Mouse (Mus musculus): ENCODE measurements around the gene Pnpla2. TPM values are rescaled to one million over a fixed set of nuclear protein-coding genes. Genes with fewer than 3 reads are reported as not detected.
"Not testable (repeated sequence)": the region's sequence is repeated elsewhere in the genome, so short reads cannot be mapped to it uniquely, and the experiment has no call there.

The Pnpla2 gene
- polyA plus RNA-seq, 1 experiment from 2014 or later, result 17.8 TPM

DNA sequence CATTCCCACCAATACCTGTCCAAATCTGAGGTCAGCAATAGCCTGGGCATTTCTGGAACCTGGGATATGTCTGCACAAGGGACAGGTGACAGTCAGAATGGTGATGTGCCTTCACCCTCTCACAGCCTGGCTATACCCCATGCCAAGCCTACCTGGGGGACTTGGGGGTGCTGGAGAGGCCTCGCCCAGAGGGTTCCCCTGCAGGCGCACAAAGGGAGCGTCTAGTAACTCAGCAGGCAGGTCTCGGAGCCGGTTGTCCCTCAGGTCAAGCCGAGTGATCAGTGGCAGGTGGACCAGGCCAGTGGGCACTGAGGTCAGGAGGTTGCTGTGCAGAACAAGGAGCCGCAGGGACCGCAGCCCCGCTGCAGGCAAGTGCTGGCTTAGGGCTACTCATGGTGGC lies 13.5 kb upstream of the Pnpla2 start:
- Histone ChIP-seq H3K4me3 (peak overlapping the region; percentile 68; the same call in 1 of the 2 replicates), H3K27me3 (replicated peaks) (no peaks in the 10 kb centered on the region), H3K36me3 (peaks cover 52% of the 10 kb centered on the region), H3K9ac (peak overlapping the region; percentile 83; the same call in 1 of the 2 replicates), H3K27ac (no peak overlapping the region), H3K4me1 (peaks cover 70% of the 10 kb centered on the region), H3K4me2 (peak overlapping the region; percentile 90), H3K9me3 (replicated peaks) (no peaks in the 10 kb centered on the region)
- 93% methylated on average over 9 of the region's 9 CpGs for WGBS (ENCODE audit: insufficient replicate concordance)
- no peak for ATAC-seq

DNA sequence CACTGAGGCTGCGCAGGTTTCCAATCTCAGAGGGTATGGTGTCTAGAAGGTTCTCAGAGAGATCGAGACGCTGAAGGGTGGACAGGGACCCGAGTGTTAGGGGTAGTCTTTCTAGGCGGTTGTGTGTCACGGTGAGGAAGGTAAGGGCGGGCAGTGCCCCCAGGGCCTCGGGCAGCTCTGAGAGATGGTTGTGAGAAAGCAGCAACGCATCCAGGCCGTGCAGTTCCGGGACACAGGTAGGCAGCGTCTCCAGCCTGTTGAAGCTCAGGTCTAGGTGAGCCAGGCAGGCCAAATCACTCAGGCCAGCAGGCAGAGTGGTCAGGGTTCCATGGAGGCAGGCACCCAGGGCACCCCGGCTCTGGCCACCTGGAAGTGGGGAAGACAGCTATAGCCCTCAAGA lies 12.8 kb upstream of the Pnpla2 start:
- H3K4me1 ChIP-seq, result peaks cover 67% of the 10 kb centered on the region
- no peaks in the 10 kb centered on the region for H3K9me3 ChIP-seq (replicated peaks)
- H3K9ac ChIP-seq, result peak overlapping the region; percentile 83
- ATAC-seq, result no peak
- peak overlapping the region; percentile 68 for H3K4me3 ChIP-seq
- H3K4me2 ChIP-seq, result peak overlapping the region; percentile 90
- H3K36me3 ChIP-seq, result peaks cover 52% of the 10 kb centered on the region
- 0 out of 2 replicates have a peak overlapping the region, but pooled peaks have one; percentile 75 for H3K27ac ChIP-seq
- H3K27me3 ChIP-seq (replicated peaks), result no peaks in the 10 kb centered on the region
- 89% methylated on average over 13 of the region's 13 CpGs for whole genome bisulfite sequencing (ENCODE audit: insufficient replicate concordance)

DNA sequence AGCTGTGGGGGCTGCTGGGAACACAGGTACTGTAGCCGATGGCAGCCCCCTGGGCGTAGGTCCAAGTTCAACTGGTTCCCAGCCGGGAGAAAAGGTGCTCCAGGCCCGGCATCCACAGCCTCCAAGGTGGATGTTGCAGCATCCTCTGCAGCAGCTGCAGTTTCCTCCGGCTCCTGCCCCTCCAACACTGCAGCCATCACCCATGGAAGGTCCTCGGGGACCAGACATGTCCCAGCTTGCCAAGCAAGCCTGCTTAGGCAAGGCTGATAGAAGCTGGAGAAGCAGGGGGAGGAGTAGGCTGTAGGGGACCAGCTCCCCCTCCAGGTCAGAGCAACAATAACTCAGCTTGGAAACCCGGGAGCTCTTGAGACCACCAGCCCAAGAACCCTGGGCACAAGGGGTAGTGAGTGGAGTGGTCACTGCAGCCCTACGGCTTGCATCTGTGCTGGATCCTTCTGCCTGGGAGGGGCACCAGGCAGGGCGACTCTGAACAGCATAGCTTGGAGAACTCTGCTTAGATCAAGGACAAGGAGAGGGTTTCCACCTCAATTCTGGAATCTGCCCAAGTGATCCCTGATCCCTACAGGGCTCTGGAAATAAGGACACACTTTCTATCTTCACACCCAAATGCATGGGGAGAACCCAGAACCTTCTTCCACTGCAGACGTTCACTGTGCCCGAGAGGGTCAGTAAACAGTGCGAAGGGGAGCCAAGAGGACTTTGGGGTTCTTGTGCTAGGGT lies 11.7 kb upstream of the Pnpla2 start:
- H3K9ac ChIP-seq, result peak overlapping the region; percentile 83
- H3K4me1 ChIP-seq, result peaks cover 57% of the 10 kb centered on the region
- peaks cover 49% of the 10 kb centered on the region for H3K36me3 ChIP-seq
- H3K27me3 ChIP-seq (replicated peaks), result no peaks in the 10 kb centered on the region
- H3K4me2 ChIP-seq, result peak overlapping the region; percentile 90
- peak; percentile 23 for ATAC-seq
- no peaks in the 10 kb centered on the region for H3K9me3 ChIP-seq (replicated peaks)
- WGBS (ENCODE audit: insufficient replicate concordance), result 26% methylated on average over 12 of the region's 12 CpGs
- H3K4me3 ChIP-seq, result peak overlapping the region; percentile 68
- H3K27ac ChIP-seq, result peak overlapping the region; percentile 75

DNA sequence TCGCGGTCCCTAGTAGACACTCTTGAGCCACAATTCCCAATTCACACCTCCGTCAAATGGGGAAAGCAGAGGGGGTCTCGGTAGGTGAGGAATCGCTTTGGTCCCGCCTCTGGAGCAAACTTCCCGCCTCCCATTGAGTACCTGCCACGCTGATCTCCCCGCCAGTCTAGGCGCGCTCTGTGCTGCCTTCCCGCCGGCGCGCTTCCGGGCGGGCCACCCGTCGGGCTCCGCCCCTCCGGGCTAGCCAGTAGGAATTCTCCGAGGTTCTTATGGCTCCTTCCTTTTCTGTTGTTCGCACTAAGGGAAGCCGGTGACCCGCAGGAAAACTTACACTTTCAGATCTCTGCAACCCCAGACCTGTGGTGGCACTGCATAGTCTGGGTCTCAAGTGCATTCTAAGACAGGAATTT lies 11.2 kb upstream of the Pnpla2 start, which contains the start of gene Pidd1:
TSS of gene Pidd1 (minus strand) at position 198 of the 410 bp plus-strand sequence.
- H3K4me2 ChIP-seq, result peak within 1 kb of the TSS; percentile 90
- WGBS (ENCODE audit: insufficient replicate concordance), result under 1% methylated on average over 25 of the region's 25 CpGs
- peak within 1 kb of the TSS; percentile 83 for H3K9ac ChIP-seq
- peak; percentile 69 for ATAC-seq
- H3K27me3 ChIP-seq (replicated peaks), result no peaks in the 10 kb centered on the region
- peaks cover 49% of the 10 kb centered on the region for H3K36me3 ChIP-seq
- H3K9me3 ChIP-seq (replicated peaks), result no peaks in the 10 kb centered on the region
- peak within 1 kb of the TSS; percentile 75 for H3K27ac ChIP-seq
- H3K4me1 ChIP-seq, result peaks cover 62% of the 10 kb centered on the region
- H3K4me3 ChIP-seq, result peak within 1 kb of the TSS; percentile 68

DNA sequence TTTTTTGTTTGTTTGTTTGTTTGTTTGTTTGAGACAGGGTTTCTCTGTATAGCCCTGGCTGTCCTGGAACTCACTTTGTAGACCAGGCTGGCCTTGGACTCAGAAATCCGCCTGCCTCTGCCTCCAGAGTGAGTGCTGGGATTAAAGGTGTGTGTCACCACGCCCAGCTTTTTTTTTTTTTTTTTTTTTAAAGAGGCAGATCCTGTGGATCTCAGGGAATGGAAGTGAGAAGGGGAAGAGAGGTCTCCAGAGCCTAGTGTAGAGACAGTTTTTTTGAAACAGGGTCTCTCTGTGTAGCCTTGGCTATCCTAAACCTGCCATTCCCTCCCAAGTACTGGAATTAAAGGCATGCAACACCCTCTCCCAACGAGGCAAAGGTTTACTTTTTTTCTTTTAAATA lies 8.6 kb upstream of the Pnpla2 start:
- peak overlapping the region; percentile 90; the same call in 1 of the 2 replicates for H3K4me3 ChIP-seq
- peak overlapping the region; percentile 71 for H3K4me2 ChIP-seq
- not testable (repeated sequence) for H3K9ac ChIP-seq; H3K27me3 ChIP-seq (replicated peaks); H3K9me3 ChIP-seq (replicated peaks); ATAC-seq
- peaks cover 49% of the 10 kb centered on the region for H3K36me3 ChIP-seq
- H3K4me1 ChIP-seq, result peaks cover 76% of the 10 kb centered on the region
- H3K27ac ChIP-seq, result peak overlapping the region; percentile 90; the same call in 1 of the 2 replicates
- 53% methylated on average over 3 of the region's 3 CpGs for WGBS (ENCODE audit: insufficient replicate concordance)

GRCm38 (mm10) chr7:141447110-141447991 lies 7.6 kb upstream of the Pnpla2 start, which contains the start of gene Rplp2:
Rplp2 (plus strand) TSS chr7:141447370.
- ATAC-seq, result peak; percentile 85
- peak within 1 kb of the TSS; percentile 90 for H3K4me3 ChIP-seq
- H3K4me1 ChIP-seq, result peaks cover 76% of the 10 kb centered on the region
- peaks cover 49% of the 10 kb centered on the region for H3K36me3 ChIP-seq
- H3K27me3 ChIP-seq (replicated peaks), result no peaks in the 10 kb centered on the region
- H3K27ac ChIP-seq, result peak within 1 kb of the TSS; percentile 90
- under 1% methylated on average over 63 of the region's 63 CpGs for WGBS (ENCODE audit: insufficient replicate concordance)
- H3K9me3 ChIP-seq (replicated peaks), result no peaks in the 10 kb centered on the region
- H3K9ac ChIP-seq, result peak within 1 kb of the TSS; percentile 95
- H3K4me2 ChIP-seq, result peak within 1 kb of the TSS; percentile 71

DNA sequence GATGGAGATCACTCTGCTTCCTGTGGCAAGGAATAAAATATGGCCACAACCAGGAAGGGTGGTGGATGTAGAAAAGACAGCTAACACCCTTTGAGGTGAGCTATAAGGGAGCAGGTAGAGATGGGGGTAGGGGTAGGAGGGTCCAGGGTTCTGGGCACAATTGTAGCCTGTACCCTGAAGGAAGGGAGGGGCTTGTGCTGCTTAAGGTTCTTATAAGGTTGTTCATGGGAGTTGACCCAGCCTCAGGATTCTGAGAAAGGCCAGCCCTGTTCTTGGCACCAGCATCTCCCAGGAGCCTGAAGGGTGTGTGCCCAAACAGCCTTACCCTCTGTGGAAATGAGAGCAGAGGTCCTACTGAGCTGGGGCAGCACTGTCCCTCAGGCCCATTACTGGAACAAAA lies 3.1 kb upstream of the Pnpla2 start:
- Histone ChIP-seq H3K9ac (no peak overlapping the region), H3K4me3 (no peak overlapping the region), H3K27me3 (replicated peaks) (no peaks in the 10 kb centered on the region), H3K27ac (peak overlapping the region; percentile 55), H3K36me3 (peaks cover 44% of the 10 kb centered on the region), H3K4me2 (no peak overlapping the region), H3K4me1 (peaks cover 66% of the 10 kb centered on the region), H3K9me3 (replicated peaks) (no peaks in the 10 kb centered on the region)
- no peak for ATAC-seq

DNA sequence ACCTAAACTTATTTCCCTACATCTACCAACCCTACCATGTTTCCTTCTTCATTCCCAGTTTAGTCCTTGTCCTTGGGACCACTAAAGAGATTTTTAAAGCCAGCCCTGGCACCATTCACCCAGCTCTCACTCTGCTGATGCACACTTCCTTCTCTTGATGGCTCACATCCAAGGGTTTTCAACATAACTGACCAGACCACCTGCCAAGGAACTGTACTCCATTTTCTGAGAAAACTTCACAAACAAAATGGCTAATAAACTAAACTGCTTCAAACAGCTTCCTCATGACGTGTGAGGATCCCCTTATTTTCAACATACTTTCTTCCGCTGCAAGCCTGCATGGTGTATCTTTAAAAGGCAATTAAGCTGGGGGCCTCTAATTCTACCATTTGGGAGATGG lies 1.4 kb upstream of the Pnpla2 start:
- H3K9ac ChIP-seq, result no peak overlapping the region
- peak overlapping the region; percentile 42; the same call in 1 of the 2 replicates for H3K27ac ChIP-seq
- no peak for ATAC-seq
- no peak overlapping the region for H3K4me2 ChIP-seq
- no peak overlapping the region for H3K4me3 ChIP-seq
- WGBS (ENCODE audit: insufficient replicate concordance), result 71% methylated on average over 2 of the region's 2 CpGs
- H3K36me3 ChIP-seq, result peaks cover 43% of the 10 kb centered on the region
- H3K4me1 ChIP-seq, result peaks cover 61% of the 10 kb centered on the region
- H3K27me3 ChIP-seq (replicated peaks), result no peaks in the 10 kb centered on the region
- no peaks in the 10 kb centered on the region for H3K9me3 ChIP-seq (replicated peaks)

DNA sequence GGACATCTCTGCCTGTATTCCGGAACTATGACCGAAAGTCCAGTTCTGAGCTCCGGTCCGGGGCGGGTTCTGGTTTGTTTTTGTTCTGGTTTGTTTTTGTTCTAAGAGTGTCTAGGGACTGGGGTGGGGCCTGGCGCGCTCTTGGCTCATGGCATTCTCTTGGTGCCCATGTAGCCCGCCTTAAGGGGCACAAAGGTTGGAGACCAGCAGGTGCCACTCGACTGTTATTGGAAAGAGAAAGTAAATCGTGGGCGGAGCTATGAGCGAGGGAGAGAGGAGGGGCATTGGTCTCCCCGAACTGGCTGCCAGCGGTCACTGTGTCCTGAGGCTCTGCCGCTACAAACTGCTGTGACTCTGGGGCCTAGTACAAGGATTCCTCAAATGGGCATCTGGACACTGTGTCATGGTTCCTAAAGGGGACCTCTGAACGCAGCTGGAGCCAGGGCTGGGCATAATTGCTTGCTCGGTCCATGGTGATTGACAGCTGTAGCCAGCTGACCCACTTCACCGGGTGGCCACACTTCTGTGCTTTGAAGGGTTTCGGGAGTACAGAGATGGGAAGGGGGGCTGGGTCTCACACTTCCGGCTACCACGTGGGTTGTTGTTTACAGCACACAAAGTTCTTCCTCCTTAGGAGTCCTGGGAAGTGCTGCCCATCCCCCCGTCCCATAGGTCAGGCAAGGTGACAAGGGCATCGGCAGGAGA lies 764 bp downstream of the Pnpla2 start:
- peak; percentile 18 for ATAC-seq
- H3K4me2 ChIP-seq, result peak overlapping the region; percentile 90
- WGBS (ENCODE audit: insufficient replicate concordance), result 3% methylated on average over 23 of the region's 23 CpGs
- H3K4me3 ChIP-seq, result peak overlapping the region; percentile 70
- H3K36me3 ChIP-seq, result peaks cover 31% of the 10 kb centered on the region
- H3K4me1 ChIP-seq, result peaks cover 41% of the 10 kb centered on the region
- peak overlapping the region; percentile 77 for H3K9ac ChIP-seq
- H3K27me3 ChIP-seq (replicated peaks), result peaks cover 16% of the 10 kb centered on the region
- peak overlapping the region; percentile 84 for H3K27ac ChIP-seq
- H3K9me3 ChIP-seq (replicated peaks), result no peaks in the 10 kb centered on the region

- Histone ChIP-seq H3K4me3 (no peak overlapping the region), H3K4me1 (peaks cover 40% of the 10 kb centered on the region), H3K9me3 (replicated peaks) (no peaks in the 10 kb centered on the region), H3K36me3 (peaks cover 21% of the 10 kb centered on the region), H3K27me3 (replicated peaks) (peaks cover 26% of the 10 kb centered on the region), H3K27ac (no peak overlapping the region), H3K4me2 (no peak overlapping the region; the same call in 1 of the 2 replicates), H3K9ac (no peak overlapping the region)
- 75% methylated on average over 6 of the region's 6 CpGs for WGBS (ENCODE audit: insufficient replicate concordance)
- no peak for ATAC-seq
Observed at GRCm38 (mm10) chr7:141456739-141457138, 1.7 kb downstream of the Pnpla2 start.

- 84% methylated on average over 14 of the region's 14 CpGs for WGBS (ENCODE audit: insufficient replicate concordance)
- Histone ChIP-seq H3K27ac (no peak overlapping the region), H3K4me3 (no peak overlapping the region), H3K4me1 (peaks cover 40% of the 10 kb centered on the region), H3K27me3 (replicated peaks) (peaks cover 31% of the 10 kb centered on the region), H3K4me2 (no peak overlapping the region), H3K9ac (no peak overlapping the region), H3K9me3 (replicated peaks) (no peaks in the 10 kb centered on the region), H3K36me3 (peaks cover 16% of the 10 kb centered on the region)
- no peak for ATAC-seq
Observed at GRCm38 (mm10) chr7:141457236-141457635, 2.2 kb downstream of the Pnpla2 start.

Measured in liver, embryonic 12.5 days (tissue).